Mouse (Mus musculus): ENCODE results near the gene Tpst2. TPM values are rescaled to one million over a fixed set of nuclear protein-coding genes. Genes with fewer than 3 reads are reported as not detected.

The Tpst2 gene
- polyA plus RNA-seq, 1 experiment = 39.6 TPM

DNA sequence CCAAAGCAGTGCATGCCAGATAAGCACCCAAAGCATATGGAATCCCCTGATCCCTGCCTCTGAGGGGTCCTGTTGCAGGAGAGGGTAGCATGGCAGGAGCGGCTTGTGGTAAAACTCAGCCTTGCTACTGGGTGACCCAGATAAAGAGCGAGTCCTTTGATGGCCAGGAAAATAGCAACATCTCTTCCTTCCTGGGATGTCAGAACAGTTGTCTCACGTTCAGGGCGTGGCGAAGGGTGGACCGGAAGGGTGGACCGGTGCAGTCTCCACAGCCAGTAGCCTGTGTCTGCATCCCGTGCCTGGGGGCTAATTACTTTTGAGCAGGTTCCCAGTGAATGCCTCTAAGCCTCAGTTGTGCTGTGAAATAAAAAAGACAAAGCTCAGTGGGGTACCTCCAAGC is 23.3 kb upstream of the Tpst2 start:
- Histone ChIP-seq H3K27ac (ENCODE audit: insufficient read depth, low read length) (no peak overlapping the region), H3K4me1 (ENCODE audit: control insufficient read depth, insufficient read depth, low read length) (no peaks in the 10 kb centered on the region), H3K4me3 (ENCODE audit: insufficient read depth, low read length) (no peak overlapping the region)
- TF ChIP-seq POLR2A (IDR thresholded peaks at IDR 0.05; ENCODE audit: low read depth, low read length) (no peak), CTCF (IDR thresholded peaks at IDR 0.05; ENCODE audit: borderline replicate concordance, insufficient read depth, low read length) (no peak)

DNA sequence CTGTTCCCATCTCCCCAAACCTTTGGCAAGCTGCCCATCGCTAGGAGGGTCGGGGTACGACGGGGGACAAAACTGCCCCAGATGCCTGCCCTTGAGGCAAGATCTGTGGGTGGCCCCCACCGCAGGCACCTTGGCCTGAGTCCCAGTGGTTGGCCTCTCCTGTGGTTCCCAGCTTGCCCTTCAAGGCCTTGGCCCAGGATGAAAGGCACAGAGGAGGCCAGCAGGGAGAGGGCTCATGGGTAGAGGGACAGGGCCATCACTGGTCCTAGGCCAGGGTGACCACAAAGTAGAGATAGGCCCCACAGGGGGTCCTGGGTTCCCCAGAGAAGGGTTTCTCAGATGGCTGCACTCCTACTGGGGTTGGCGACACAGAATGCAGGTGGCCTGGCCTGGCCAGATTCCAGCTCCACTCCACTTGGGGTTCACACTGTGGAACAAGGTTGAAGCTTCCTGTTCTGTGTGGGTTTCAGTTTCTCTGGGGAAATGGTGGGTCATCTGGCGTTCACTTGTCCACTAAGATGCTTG is 22.1 kb upstream of the Tpst2 start:
- H3K4me1 ChIP-seq (ENCODE audit: control insufficient read depth, insufficient read depth, low read length) = no peaks in the 10 kb centered on the region
- no peak overlapping the region for H3K27ac ChIP-seq (ENCODE audit: insufficient read depth, low read length)
- H3K4me3 ChIP-seq (ENCODE audit: insufficient read depth, low read length) = no peak overlapping the region
- no peak for TF ChIP-seq CTCF (IDR thresholded peaks at IDR 0.05; ENCODE audit: borderline replicate concordance, insufficient read depth, low read length)
- TF ChIP-seq POLR2A (IDR thresholded peaks at IDR 0.05; ENCODE audit: low read depth, low read length) = no peak

DNA sequence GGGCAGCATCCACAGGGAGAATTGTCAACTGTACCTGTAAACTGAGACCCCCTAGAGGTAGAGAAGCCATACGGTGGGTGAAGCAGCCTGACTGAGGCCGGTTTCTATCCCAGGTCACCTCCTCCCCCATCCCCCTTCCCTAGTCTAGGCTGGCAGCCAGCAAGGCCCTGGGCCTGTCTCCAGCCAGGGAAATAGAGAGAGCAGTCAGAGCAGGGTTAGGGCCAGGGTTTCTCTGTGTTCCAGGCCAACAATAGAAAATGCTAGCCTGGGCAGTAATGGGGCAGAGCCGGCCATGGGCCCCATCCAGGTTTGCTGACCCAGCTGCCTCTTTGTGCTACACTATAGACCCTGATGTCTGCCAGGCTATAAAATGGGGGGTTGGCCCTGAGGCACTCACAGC is 21.1 kb upstream of the Tpst2 start, which contains the start of gene Crybb1:
Crybb1 (plus strand) TSS at position 390 of the 400 bp plus-strand sequence.
- no peak for TF ChIP-seq CTCF (IDR thresholded peaks at IDR 0.05; ENCODE audit: borderline replicate concordance, insufficient read depth, low read length)
- H3K27ac ChIP-seq (ENCODE audit: insufficient read depth, low read length) = no peak within 1 kb of the TSS
- no peaks in the 10 kb centered on the region for H3K4me1 ChIP-seq (ENCODE audit: control insufficient read depth, insufficient read depth, low read length)
- H3K4me3 ChIP-seq (ENCODE audit: insufficient read depth, low read length) = no peak within 1 kb of the TSS

DNA sequence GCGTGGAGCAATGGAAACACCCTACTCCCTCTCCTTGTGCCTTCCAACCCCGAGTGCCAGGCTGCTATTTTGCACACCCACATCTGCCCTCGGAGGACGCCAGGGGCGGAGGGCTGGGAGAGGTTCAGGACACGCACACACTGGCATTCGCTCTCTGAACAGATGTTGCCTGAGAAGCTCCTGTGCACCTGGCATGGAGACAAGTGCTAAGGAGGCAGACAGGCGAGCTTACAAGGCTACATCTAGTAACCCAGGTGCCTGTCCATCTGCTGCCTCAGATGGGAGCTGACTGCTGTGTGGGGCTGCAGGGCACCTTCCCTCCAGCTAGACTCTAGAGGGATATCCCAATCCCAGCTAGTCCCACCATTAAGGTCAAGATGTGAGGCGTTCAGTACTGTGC is 20.0 kb upstream of the Tpst2 start:
- no peaks in the 10 kb centered on the region for H3K4me1 ChIP-seq (ENCODE audit: control insufficient read depth, insufficient read depth, low read length)
- TF ChIP-seq CTCF (IDR thresholded peaks at IDR 0.05; ENCODE audit: borderline replicate concordance, insufficient read depth, low read length) (no peak), POLR2A (IDR thresholded peaks at IDR 0.05; ENCODE audit: low read depth, low read length) (no peak)
- no peak overlapping the region for H3K4me3 ChIP-seq (ENCODE audit: insufficient read depth, low read length)
- H3K27ac ChIP-seq (ENCODE audit: insufficient read depth, low read length) = no peak overlapping the region

DNA sequence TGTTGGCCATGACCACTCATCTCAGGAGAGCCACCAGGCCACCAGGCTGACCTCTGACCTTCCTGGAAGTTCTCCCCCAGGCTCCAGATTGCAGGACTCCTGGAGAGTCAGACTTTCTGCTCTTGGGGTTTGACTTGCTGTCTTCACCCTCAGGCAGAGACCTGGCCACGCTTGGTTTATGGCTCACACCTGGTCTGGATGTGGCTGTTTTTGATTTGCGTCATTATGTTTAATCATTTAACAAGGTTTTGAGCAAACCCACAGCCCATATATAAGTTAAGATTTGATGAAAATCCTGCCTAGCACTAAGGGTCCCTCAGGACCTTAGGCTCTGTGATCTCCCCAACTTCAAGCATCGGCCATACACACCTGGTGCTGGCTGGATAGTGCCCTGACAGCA is 18.6 kb upstream of the Tpst2 start:
- TF ChIP-seq POLR2A (IDR thresholded peaks at IDR 0.05; ENCODE audit: low read depth, low read length) (no peak), CTCF (IDR thresholded peaks at IDR 0.05; ENCODE audit: borderline replicate concordance, insufficient read depth, low read length) (no peak)
- no peaks in the 10 kb centered on the region for H3K4me1 ChIP-seq (ENCODE audit: control insufficient read depth, insufficient read depth, low read length)
- no peak overlapping the region for H3K27ac ChIP-seq (ENCODE audit: insufficient read depth, low read length)
- H3K4me3 ChIP-seq (ENCODE audit: insufficient read depth, low read length) = no peak overlapping the region

DNA sequence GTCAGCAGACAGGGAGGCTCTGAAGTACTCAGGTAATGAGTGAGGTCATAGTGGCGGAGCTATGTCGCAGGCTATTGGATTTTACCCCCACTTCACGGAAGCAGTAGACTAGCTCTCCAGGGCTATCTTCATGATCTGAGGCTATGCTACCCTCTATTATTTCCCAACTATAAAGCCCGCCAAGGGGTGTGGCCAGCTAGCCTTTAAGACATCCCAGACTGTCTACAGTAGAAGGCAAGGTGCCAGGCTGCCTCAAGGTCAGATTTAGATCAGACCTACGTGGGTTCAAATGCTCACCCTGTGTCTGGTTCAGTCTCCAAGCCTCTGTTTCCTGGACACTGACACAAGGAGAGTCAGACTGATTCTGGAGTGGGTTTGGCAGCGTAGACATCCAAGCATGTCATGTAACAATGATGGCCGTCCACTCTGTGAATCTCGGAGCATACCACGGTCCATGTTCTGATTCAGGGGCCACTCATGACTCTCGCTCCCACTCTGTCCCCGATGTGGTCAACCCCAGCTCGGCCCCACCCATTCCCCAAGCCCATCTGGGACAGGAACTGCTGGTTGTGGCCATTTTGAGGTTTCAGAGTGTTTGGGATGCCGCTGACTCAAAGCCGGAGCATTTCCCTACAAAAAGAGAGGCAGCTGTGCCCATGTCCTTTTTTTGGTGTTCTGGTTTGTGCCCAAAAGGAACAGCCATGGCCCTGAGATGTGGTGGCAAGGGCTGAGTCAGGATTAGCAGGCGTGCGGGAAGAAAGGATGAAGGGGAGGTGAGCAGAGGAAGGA is 16.4 kb upstream of the Tpst2 start:
- TF ChIP-seq POLR2A (IDR thresholded peaks at IDR 0.05; ENCODE audit: low read depth, low read length) (no peak), CTCF (IDR thresholded peaks at IDR 0.05; ENCODE audit: borderline replicate concordance, insufficient read depth, low read length) (no peak)
- no peak overlapping the region for H3K4me3 ChIP-seq (ENCODE audit: insufficient read depth, low read length)
- peak overlapping the region; percentile 25; the same call in 1 of the 2 replicates for H3K27ac ChIP-seq (ENCODE audit: insufficient read depth, low read length)
- H3K4me1 ChIP-seq (ENCODE audit: control insufficient read depth, insufficient read depth, low read length) = no peaks in the 10 kb centered on the region

DNA sequence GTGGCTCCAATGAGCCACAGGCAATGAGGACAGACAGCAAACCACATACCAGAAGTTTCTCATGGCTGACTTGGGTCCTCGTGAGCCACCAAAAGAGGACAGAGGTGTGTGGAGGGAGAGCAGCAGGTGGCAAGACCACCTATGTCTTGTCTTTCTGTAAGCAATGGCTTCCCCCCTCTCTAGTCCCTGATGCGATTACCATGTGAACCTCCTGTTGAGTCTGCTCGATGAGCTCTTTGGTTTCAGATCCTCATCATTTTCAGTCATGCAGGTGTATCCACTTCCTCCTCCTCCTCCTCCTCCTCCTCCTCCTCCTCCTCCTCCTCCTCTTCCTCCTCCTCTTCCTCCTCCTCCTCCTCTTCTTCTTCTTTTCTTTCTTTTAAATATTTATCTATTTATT is 15.7 kb upstream of the Tpst2 start:
- H3K4me1 ChIP-seq (ENCODE audit: control insufficient read depth, insufficient read depth, low read length) = no peaks in the 10 kb centered on the region
- TF ChIP-seq CTCF (IDR thresholded peaks at IDR 0.05; ENCODE audit: borderline replicate concordance, insufficient read depth, low read length) (no peak), POLR2A (IDR thresholded peaks at IDR 0.05; ENCODE audit: low read depth, low read length) (no peak)
- H3K4me3 ChIP-seq (ENCODE audit: insufficient read depth, low read length) = no peak overlapping the region
- H3K27ac ChIP-seq (ENCODE audit: insufficient read depth, low read length) = peak overlapping the region; percentile 25; the same call in 1 of the 2 replicates

DNA sequence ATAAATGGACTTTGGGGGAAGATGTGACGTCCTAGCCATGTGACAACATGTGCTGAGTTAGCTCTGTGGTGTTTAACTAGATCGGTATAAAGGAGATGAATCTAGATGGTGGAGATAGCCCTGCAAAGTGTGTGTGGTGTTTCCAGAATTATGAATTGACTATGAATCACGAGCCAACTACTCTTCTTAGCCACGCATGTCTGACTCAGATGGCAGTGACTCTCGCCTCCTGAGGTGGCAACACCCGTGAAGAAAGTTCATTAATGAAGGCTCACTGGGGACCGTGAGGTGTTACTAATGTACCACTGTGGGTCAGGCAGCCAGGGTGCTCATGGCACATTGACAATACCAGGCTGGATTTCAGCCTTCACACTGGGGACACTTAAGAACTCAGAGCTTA is 12.4 kb upstream of the Tpst2 start:
- Histone ChIP-seq H3K4me3 (ENCODE audit: insufficient read depth, low read length) (no peak overlapping the region), H3K4me1 (ENCODE audit: control insufficient read depth, insufficient read depth, low read length) (no peaks in the 10 kb centered on the region), H3K27ac (ENCODE audit: insufficient read depth, low read length) (no peak overlapping the region)
- TF ChIP-seq CTCF (IDR thresholded peaks at IDR 0.05; ENCODE audit: borderline replicate concordance, insufficient read depth, low read length) (no peak), POLR2A (IDR thresholded peaks at IDR 0.05; ENCODE audit: low read depth, low read length) (no peak)

DNA sequence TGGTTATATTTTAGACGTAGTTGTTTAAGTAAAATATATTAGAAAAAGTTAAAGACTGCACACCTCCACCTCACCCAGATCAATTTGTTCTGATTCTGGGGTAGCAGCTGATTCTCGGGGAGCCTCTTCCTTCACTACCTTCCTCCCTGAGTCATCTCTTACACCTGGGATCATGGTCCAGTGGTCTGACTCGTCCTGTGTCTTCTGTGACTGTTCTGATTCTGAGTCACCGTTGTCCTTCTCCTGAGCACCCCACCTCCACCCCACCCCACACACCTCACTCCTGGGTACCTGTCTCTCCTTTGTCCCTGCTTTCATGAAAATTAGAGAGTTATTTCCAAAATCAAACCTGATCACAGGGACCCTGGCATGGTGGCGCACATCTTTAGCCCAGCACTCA is 11.4 kb upstream of the Tpst2 start:
- Histone ChIP-seq H3K27ac (ENCODE audit: insufficient read depth, low read length) (no peak overlapping the region), H3K4me3 (ENCODE audit: insufficient read depth, low read length) (no peak overlapping the region), H3K4me1 (ENCODE audit: control insufficient read depth, insufficient read depth, low read length) (no peaks in the 10 kb centered on the region)
- no peak for TF ChIP-seq POLR2A (IDR thresholded peaks at IDR 0.05; ENCODE audit: low read depth, low read length)
- TF ChIP-seq CTCF (IDR thresholded peaks at IDR 0.05; ENCODE audit: borderline replicate concordance, insufficient read depth, low read length) = no peak

DNA sequence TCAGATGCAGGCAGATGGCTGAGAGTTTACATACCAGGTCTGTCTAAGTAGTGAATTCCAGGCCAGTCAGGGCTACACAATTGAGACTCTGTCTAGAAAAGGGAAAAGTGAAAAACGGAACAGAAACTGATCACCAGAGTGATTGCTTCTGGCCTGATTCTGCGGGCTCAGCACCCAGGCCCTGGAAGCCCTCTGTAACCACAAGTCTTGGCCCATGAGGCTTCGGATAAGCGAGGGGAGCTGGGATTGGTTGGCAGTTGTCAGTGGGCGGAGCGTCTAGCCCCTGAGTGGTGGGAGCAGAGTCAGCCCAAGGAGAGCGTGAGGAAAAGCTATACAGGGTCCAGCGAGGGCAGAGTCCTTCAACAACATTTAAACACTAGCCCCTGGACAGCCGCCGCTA is 11.0 kb upstream of the Tpst2 start:
- TF ChIP-seq CTCF (IDR thresholded peaks at IDR 0.05; ENCODE audit: borderline replicate concordance, insufficient read depth, low read length) = no peak
- no peak for TF ChIP-seq POLR2A (IDR thresholded peaks at IDR 0.05; ENCODE audit: low read depth, low read length)
- no peaks in the 10 kb centered on the region for H3K4me1 ChIP-seq (ENCODE audit: control insufficient read depth, insufficient read depth, low read length)
- H3K4me3 ChIP-seq (ENCODE audit: insufficient read depth, low read length) = no peak overlapping the region
- H3K27ac ChIP-seq (ENCODE audit: insufficient read depth, low read length) = no peak overlapping the region

All from embryonic fibroblast, embryonic 13.5 days (primary cell).